Mouse (Mus musculus): ENCODE data around the gene Ms4a15.

Ms4a15 gene

GRCm38 (mm10) chr19:10959978-10960346 lies 33.1 kb downstream of the Ms4a15 start:
- no peak for DNase-seq (ENCODE audit: low spot score)

- DNase-seq (ENCODE audit: low spot score): peak; percentile 71
Observed at GRCm38 (mm10) chr19:10959085-10959977, 33.7 kb downstream of the Ms4a15 start.

GRCm38 (mm10) chr19:10952021-10952939 lies 40.8 kb downstream of the Ms4a15 start:
- peak; percentile 62 for DNase-seq (ENCODE audit: low spot score)

GRCm38 (mm10) chr19:10949558-10949957 lies 43.5 kb downstream of the Ms4a15 start:
- no peak for DNase-seq (ENCODE audit: low spot score)

- DNase-seq (ENCODE audit: low spot score): peak; percentile 96
Observed at GRCm38 (mm10) chr19:10949112-10949511, 43.9 kb downstream of the Ms4a15 start, which contains the start of gene Ccdc86. Ccdc86 (minus strand) TSS chr19:10949266.

- DNase-seq (ENCODE audit: low spot score): peak; percentile 29
Observed at GRCm38 (mm10) chr19:10948416-10948815, 44.6 kb downstream of the Ms4a15 start.

- no peak for DNase-seq (ENCODE audit: low spot score)
Observed at GRCm38 (mm10) chr19:10947219-10947618, 45.8 kb downstream of the Ms4a15 start.

GRCm38 (mm10) chr19:10946506-10946905 lies 46.5 kb downstream of the Ms4a15 start:
- DNase-seq (ENCODE audit: low spot score): no peak

GRCm38 (mm10) chr19:10943955-10944354 lies 49.1 kb downstream of the Ms4a15 start:
- no peak for DNase-seq (ENCODE audit: low spot score)

GRCm38 (mm10) chr19:10940801-10941457 lies 52.1 kb downstream of the Ms4a15 start:
- DNase-seq (ENCODE audit: low spot score): no peak

- DNase-seq (ENCODE audit: low spot score): no peak
Observed at GRCm38 (mm10) chr19:10940097-10940800, 52.8 kb downstream of the Ms4a15 start.

GRCm38 (mm10) chr19:10938771-10939170 lies 54.3 kb downstream of the Ms4a15 start:
- no peak for DNase-seq (ENCODE audit: low spot score)

GRCm38 (mm10) chr19:10937110-10937563 lies 55.9 kb downstream of the Ms4a15 start, which contains the start of gene Ptgdr2:
Ptgdr2 (plus strand) TSS chr19:10937160.
- no peak for DNase-seq (ENCODE audit: low spot score)

GRCm38 (mm10) chr19:10936077-10936476 lies 57.0 kb downstream of the Ms4a15 start:
- DNase-seq (ENCODE audit: low spot score): no peak

GRCm38 (mm10) chr19:10935029-10935428 lies 58.0 kb downstream of the Ms4a15 start:
- DNase-seq (ENCODE audit: low spot score): no peak

- DNase-seq (ENCODE audit: low spot score): no peak
Observed at GRCm38 (mm10) chr19:10930641-10931040, 62.4 kb downstream of the Ms4a15 start.
